Mouse (Mus musculus): ENCODE measurements around the gene Cdkn2d.
"Not testable (repeated sequence)": the region's sequence is repeated elsewhere in the genome, so short reads cannot be mapped to it uniquely, and the experiment has no call there.

The Cdkn2d gene

DNA sequence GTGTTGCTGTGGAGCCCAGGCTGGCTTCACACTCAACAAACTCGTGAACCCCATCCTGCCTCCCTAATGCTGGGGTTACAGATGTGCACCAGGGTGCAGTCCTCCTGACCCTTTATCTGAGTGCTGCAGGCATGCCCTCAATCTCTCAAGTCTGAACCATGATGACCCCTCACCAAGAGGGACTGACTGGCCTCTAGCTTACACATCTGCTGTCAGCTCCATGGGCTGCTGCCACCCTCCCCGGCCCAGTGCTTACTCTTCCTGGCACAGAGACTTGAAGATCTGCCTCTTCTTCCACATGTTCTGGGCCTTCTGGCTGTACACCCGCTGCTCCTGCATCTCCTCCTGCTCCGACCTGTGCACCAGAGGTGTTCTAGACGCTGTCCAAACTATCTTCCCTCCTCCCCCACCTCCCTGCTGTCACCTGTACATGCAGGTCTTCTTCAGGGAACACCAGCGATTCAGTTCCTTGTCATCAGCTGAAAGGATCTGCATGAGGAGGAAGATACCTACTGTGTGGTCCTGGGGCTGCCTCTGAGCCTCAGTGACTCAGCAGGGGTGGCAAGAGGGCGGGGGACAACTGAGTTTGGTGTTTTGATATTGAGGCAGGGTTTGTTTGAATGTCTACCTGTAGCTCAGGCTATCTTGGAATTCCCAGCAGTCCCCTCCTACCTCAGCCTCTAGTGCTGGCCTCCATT, 16.0 kb downstream of the Cdkn2d start:
- no peak for DNase-seq (ENCODE audit: low spot score in 2 of 2)

DNA sequence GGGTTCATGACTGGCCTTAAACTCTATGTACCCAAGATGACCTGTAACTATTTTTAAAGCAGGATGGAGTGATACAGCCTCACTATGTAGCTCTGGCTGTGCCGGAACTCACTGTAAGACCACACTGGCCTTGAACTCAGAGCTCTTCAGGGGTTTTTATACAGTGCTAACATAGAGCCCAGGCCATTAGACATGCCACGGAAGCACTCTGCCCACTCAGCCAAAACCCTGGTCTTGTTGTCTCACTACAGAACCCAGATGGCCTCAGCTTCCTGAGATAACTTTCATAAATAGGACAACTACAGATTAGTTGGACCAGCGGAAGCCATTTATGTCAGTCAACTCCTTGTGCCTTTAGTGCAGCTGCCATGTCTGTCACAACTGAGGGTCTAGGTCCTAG, 16.9 kb downstream of the Cdkn2d start:
- DNase-seq (ENCODE audit: low spot score in 2 of 2): no peak

DNA sequence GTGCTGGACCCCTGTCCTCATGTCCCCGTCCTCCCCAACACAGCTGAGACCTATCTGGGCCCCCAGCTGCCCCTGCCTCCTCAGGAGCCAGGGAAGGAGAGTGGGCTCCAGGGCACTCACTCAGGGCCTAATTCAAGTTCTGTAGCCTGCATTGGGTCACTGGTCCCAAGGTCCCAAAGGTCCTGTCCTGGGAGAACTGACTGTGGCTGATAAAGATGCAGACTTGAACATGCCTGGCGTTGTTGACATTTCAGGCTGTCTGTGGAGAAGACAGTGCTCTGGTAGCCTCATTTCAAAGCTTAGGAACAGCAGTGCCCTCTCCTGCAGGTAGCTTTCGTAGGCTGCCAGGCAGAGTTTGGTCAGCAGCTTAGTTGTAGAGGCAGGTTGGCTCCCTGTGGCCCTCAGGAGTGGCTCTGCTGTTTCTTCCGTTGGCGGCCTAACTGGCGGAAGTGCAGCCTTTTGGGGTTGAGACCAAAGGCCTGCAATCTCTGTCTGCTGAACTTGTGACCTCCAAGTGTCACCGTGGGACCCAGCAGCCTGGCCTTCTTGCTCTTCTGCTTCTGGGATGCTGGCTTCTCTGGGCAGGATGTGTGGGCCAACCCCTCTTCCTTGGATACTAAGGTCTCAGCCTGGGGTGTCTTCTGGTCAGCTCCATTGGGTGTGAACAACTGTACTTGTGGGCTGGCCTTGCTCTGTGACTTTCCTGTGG, 17.5 kb downstream of the Cdkn2d start:
- no peak for DNase-seq (ENCODE audit: low spot score in 2 of 2)

DNA sequence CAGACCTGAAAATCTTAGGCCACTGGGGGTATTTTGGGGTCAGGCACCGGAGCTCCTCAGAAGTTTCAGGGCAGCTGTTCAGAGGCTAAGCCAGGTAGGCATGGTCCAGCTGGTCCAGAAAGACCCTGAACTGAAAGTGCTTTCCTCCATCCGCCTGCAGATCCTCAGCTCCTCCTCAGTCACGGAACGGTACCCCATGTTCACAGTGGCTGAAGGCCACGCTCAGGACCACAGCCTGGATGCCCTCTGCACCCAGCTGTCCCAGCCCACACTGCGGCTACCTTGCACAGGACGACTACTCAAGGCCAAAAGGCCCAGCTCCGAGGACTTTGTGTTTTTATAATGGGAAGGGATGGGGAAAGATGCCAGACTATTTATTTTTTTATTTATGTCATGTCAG, 18.1 kb downstream of the Cdkn2d start:
- no peak for DNase-seq (ENCODE audit: low spot score in 2 of 2)

DNA sequence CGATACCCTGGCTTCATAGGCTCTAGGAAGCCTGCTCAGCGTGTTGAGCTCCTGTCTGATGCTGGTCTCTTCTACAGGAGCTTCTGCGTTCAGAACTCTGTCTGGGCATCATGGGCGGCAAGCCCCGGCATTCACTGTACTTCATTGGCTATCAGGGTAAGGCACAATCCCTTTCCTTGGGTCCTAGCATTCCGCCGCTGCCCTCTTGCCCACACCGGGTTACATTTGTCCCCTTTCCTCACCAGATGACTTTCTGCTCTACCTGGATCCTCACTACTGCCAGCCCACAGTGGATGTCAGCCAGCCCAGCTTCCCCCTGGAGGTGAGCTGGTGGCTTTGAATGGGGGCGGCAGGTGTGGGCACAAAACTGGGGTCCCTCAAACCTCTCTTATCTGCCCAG, 18.8 kb downstream of the Cdkn2d start:
- DNase-seq (ENCODE audit: low spot score in 2 of 2): no peak

DNA sequence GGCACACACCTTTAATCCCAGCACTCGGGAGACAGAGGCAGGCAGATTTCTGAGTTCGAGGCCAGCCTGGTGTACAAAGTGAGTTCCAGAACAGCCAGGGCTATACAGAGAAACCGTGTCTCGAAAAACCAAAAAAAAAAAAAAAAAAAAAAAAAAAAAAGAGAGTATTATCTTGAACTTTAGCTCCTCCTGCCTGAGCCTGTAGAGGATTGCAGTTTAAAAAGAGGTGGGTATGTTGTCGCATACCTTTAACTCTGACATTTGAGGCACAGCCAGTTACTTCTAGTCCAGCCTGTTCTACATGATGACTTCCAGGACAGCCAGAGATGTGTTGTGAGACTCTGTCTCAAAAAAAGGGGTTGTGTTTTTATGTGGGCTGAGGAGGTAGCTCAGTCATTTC, 21.6 kb downstream of the Cdkn2d start:
- DNase-seq (ENCODE audit: low spot score in 2 of 2): not testable (repeated sequence)

DNA sequence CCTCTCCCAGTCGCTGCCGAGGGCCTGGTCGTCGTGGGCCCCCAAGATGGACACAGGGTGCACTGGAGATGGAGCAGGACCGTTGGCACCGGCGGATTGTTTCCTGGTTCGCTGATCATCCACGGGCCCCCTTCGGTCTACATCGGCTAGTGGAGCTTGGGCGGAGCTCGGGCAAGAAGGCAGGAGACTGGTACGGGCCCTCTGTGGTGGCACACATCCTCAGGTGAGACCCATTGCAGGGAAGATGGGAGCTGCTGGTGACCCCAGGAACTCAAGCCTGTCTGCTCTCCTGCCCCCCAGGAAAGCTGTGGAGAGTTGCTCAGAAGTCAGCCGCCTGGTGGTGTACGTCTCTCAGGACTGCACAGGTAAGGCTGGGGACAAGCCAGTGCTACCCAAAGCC, 22.9 kb downstream of the Cdkn2d start:
- DNase-seq (ENCODE audit: low spot score in 2 of 2): no peak

DNA sequence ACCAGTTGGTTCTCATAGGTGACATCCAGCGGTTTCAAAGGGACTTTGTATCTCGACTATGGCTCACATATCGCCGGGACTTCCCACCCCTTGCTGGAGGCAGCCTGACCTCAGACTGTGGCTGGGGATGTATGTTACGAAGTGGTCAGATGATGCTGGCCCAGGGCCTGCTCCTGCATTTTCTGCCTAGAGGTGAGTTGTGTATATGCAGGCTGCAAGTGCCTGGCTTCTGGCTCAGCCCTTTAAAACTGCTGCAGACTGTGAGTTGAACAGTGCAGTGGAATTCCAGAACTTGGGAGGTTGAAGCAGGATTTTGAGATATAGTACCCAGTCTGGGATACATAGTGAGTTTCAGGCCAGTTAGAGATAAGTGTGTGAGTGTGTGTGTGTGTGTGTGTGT, 24.3 kb downstream of the Cdkn2d start:
- DNase-seq (ENCODE audit: low spot score in 2 of 2): no peak

DNA sequence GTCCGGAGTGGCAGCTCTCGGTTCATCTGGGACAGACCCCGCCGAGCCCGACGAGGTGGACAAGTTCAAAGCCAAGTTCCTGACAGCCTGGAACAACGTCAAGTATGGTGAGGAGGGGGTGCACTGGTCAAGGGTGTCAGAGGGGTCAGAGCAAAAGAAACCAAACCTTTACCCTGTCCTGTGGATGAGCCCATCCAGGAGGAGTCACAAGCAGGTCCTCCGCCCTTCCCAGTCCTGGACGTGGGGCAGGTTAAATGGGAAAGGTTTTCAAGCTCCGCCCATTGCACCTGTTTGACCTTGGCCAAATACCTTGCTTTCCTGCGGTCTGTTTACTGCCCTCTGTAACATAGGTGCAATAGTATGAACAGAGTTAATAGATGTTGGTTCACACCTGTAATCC, 25.6 kb downstream of the Cdkn2d start:
- no peak for DNase-seq (ENCODE audit: low spot score in 2 of 2)

DNA sequence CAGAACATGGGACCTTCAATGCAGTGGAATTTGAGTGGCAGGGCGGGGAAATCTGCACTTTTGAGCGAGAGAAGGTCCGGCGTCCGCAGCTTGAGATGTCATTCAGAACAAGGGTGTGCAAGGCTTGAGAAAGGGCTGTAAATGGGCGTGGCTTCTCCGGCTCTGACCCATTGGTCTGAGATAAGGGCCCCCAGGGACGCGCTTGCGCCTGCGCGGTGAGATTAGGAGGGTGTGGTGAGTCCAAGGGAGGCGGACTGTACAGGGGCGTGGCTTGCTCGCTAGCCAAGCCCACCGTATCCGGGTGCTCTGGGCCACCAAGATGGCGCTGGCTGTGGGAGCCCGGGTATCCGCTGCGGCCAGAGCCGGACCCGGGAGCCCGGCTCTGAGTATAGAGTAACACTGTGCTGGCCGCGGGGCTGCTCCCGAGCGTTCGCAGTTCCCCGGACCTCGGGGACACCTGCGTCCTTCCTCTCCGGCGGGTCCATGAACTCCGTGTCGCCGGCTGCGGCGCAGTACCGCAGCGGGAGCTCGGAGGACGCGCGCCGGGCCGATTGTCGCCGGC, 26.1 kb downstream of the Cdkn2d start, which contains the start of gene Atg4d:
TSS of gene Atg4d (plus strand) at position 294 of the 562 bp plus-strand sequence.
- DNase-seq (ENCODE audit: low spot score in 2 of 2): peak; percentile 95 to 96

DNA sequence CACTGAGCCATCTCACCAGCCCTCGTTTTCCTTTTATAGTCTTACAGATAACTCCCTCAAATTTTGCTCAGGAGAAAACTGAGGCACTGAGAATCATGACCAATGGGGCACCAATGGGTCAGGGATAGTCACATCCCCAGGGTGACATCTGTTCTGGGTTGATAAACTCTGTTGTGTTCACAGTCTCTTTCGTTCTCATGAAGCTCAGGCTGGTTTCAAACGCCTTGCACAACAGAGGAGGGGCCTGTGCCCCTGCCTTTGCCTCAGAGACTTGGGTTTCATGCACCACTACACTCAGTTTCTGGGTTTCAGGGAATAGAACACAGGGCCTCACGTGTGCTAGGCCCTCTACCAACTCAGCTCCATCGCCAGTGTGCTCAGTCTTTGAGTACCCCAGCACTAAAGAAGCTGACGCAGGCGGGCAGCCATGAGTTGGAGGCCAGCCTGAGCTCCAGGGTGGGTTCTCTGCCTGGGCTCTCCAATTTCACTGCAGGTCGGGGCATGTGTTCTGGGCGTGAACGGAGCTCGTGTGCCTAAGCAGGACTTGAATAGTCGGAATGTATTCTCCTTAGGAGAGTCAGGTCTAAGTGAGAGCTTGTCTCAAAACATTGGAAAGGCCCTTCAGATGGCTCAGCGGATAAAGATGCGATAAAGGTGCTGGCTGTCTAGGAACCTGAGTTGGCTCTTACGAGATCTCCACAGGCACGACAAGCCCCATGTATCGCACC, 26.8 kb downstream of the Cdkn2d start:
- DNase-seq (ENCODE audit: low spot score in 2 of 2): no peak

DNA sequence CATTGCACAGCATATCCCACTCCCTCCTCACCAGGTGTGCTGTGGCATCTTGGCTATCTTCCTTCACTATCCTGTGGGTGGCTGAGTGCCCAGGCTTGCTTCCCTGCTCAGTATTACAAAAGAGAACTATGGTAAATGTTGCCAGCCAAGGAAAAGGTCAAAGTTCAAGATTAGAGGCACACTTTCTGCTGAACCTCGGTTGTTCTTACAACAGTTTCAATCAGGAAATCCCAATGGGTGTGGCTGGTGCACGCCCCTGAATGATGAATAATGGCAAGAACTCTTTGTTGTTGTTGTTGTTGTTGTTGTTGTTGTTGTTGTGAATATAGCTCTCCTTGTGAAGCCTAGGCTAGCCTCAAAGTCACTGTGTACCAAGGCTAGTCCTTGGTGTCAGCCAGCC, 29.4 kb downstream of the Cdkn2d start:
- DNase-seq (ENCODE audit: low spot score in 2 of 2): no peak

DNA sequence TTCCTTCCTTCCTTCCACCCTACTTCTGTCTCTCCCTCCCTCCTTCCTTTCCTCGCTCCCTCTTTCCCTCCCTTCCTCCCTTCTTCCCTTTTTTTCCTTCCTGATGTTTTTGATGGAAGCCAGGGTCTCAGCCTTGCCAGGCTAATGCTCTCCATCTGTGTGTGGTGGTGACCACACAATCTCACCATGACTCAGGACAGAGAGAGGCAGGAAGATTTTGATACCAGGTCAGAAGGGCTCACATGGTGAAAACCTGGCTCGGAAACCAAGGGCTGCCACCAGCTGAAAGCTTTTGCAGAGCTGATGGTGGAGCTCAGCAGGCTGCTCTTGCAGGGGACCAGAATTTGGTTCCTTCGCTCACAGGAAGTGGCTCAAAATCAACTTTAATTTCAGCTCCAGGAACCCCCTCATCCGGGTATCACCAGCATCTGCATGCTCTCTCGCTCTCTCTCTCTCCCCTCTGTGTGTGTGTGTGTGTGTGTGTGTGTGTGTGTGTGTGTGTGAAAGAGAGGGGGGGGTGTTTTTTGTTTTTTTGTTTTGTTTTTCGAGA, 30.6 kb downstream of the Cdkn2d start:
- no peak for DNase-seq (ENCODE audit: low spot score in 2 of 2)

DNA sequence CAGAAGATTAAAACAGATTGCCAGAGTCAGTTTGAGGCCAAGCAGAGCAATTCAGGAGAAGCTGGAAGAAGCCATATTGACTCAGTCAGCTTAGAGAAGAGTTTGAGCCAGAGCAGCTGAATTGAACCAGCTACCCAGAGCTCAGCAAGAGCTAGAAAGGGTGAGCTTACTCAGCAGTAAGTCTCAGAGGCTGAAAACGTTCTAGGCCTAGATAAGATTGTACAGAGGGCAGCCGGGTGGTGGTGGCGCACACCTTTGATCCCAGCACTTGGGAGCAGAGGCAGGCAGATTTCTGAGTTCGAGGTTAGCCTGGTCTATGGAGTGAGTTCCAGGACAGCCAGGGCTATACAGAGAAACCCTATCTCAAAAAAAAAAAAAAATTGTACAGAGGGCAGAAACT, 34.9 kb downstream of the Cdkn2d start:
- DNase-seq (ENCODE audit: low spot score in 2 of 2): not testable (repeated sequence)

DNA sequence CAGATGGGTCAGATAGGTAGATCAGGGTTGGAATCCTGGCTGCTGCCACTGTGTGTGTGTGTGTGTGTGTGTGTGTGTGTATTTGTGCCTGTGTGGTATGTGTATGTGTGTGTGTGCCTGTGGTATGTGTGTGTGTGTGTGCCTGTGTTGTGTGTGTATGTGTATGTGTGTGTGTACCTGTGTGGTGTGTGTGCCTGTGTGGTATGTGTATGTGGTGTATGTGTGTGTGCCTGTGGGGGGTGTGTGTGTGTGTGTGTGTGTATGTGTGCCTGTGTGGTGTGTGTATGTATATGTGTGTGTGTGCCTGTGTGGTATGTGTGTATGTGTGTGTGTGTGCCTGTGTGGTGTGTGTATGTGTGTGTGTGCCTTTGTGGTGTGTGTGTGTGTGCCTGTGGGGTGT, 36.5 kb downstream of the Cdkn2d start:
- no peak for DNase-seq (ENCODE audit: low spot score in 2 of 2)

DNA sequence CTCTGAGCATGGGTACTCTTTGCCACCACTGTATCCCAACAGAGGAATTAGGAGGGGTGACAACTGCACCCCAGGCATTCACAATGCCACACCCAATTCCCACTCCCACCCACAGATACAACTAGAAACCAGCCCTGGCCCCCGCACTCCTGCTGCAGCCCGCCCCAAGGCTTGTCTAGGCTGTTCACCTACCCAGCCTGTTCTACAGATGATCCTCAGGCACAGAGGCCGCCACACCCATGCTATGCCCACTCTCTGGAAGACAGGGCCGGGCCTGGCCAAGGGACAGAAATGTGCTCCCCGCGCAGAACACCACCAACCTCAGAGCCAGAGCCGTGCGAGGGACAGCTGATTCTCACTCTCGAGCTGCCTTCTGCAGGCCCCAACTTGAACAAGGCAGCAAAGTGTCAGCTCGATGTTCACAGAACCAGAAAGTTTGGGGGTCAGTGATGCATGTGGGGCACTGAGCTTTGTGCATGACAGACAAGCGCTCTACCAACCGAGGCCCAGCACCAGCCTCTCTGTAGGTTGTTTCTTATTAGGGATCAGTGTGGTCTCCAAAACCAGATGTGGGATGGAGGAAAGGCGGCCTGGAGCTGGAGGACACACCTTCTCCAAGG, 40.0 kb downstream of the Cdkn2d start:
- no peak for DNase-seq (ENCODE audit: low spot score in 2 of 2)

DNA sequence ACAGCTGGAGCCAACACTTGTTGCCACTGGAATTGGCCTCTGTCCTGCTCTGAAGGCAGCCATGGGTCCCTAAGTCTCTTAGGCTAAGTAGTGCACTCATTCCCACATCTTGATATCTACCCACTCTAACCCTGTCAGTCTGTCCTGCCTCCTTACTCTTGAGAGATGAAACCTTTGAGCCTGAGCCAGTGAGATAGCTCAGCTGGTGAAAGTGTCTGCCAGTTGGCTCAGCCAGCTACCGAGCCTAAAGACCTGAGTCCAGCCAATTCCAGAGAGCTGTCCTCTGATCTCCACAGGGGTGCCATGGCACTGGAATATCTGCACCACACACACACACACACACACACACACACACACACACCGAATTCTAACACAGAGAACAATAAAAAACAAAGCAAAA, 40.7 kb downstream of the Cdkn2d start:
- no peak for DNase-seq (ENCODE audit: low spot score in 2 of 2)

DNA sequence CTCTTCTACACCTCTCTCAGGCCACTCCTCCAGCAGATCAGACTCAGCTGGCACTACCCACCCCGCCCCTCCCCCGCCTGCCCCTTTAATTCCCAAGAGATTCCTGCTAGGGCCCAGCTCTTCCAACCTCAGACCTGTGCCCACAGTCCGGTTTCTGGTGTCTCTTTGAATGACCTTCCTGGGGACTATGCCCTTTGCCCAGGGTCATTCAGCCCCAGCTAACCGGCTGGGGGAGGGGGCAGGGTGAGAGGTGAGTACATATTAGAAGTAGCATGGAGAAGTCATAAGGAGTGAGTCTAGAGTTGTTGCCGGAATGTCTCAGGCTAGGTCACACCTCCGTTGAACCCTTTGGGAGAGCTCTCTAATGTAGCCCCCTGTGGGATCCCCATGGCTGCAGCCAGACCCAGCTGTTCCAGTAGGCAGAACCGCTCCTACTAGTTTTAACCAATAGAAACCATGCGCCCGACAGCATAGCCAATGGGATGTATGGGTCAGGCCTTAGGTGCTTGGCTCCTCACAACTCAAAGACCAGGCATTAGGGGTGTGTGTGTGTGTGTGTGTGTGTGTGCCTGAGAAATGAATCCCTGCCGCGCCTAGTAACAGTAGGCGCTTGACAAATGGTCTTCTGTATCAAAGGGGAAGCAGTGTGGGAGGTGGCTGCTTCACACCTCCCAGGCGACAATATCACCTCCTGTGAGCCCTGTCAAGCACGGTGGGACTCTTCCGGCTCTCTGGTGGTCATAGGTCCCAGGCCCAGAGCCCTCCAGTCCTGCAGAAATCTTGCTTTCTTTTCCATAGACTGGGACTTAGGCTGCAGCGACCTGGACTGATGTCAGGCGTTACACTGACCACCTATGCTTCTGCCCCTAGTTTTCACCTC, 41.3 kb downstream of the Cdkn2d start:
- no peak for DNase-seq (ENCODE audit: low spot score in 2 of 2)

DNA sequence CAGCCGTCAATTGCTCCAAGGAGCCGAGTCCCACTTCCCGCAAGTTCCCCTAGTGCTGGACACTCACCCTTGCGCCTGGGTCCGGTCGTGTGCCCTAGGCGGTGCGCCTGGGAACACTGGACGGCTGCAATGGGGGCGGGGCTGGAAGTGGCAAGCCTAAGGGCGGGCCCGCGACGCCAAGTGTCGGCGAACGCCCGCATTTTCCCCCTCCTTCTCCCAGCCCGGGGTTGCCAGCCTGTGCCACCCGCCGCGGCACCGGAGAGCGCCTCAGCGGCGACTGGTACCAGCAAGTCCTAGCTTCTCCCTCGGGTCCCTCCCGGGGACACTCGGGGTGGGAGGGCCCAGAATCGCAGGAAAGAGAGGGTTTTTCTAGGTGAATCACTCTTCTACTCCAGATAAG, 42.9 kb downstream of the Cdkn2d start, which contains the start of gene S1pr5:
TSS of gene S1pr5 (minus strand) at position 118 of the 400 bp plus-strand sequence.
- no peak for DNase-seq (ENCODE audit: low spot score in 2 of 2)

DNA sequence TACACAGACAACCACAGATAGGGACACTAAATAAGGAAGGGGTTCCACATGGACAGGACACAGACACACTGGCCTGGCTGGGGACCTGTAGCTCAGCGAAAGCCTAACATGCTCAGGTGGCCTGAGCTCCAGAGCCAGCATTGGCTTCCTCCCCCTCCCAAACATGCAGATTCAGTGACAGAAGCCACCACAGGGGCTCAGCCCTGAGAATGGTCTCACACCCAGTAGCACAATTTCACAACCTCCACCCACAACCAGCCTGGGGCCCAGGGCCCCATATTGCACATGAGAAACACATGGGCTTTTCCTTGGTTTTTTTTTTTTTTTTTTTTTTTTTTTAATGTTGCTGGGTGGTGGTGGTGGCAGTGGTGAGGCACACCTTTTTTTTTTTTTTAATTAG, 44.9 kb downstream of the Cdkn2d start:
- no peak for DNase-seq (ENCODE audit: low spot score in 2 of 2)

DNA sequence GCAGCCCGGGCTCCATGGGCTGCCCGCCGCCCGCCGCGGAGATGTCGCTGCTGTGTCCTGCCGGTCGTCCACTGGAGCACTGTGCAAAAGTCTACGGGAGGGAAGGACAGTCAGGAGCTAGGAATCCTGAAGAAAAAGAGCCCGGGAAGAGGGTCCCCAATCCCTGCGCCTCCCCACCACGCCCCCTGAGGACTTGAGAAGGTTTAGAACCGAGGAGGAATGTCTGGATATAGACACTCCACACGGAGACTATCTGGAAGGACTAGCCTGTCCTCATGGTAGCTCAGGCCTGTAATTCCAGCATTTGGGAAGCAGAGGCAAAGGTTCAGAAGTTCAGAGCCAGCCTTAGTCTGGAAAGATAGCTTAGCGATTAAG, 46.1 kb downstream of the Cdkn2d start:
- DNase-seq (ENCODE audit: low spot score in 2 of 2): no peak
